Mouse (Mus musculus) heart, postnatal 0 days (tissue): Measurements from ENCODE around the gene Cyp4f18. TPM values are rescaled to one million over a fixed set of nuclear protein-coding genes. Genes with fewer than 3 reads are reported as not detected.

Experiments
- ATAC-seq: fragments of 200-750 bp; cut with Nextera tagmentation; 2 replicates; pipeline ENCODE4 v1.8.0; 2017; ENCODE audit warnings: low read depth, moderate number of reproducible peaks, moderate library complexity; ENCODE audit not compliant: insufficient read depth
- DNase-seq: peaks from one replicate; pipeline ENCODE4 v3.0.0-alpha.2; 2016; ENCODE audit warnings: low spot score
- H3K27ac ChIP-seq: fragments of 300-500 bp; sonication (generic); 2 replicates; pipeline ENCODE4 v1.5.1; 2014; ENCODE audit warnings: low read depth, mild to moderate bottlenecking
- H3K27me3 ChIP-seq: fragments of 300-500 bp; sonication (generic); 2 replicates; pipeline ENCODE4 v1.6.1; 2014; ENCODE audit warnings: low read length, mixed read lengths; ENCODE audit not compliant: control insufficient read depth, insufficient read depth
- H3K36me3 ChIP-seq: fragments of 300-500 bp; sonication (generic); replicated peaks from 2 replicates; pipeline ENCODE4 v1.6.1; 2014; ENCODE audit warnings: low read length, mixed read lengths; ENCODE audit not compliant: control insufficient read depth, insufficient read depth
- H3K4me1 ChIP-seq: fragments of 300-500 bp; sonication (generic); 2 replicates; pipeline ENCODE4 v1.6.1; 2014; ENCODE audit warnings: antibody characterized with exemption; ENCODE audit not compliant: control insufficient read depth, insufficient read depth
- H3K4me2 ChIP-seq: fragments of 300-500 bp; sonication (generic); 2 replicates; pipeline ENCODE4 v1.6.1; 2014; ENCODE audit warnings: low read depth, mild to moderate bottlenecking, low read length, moderate library complexity
- H3K4me3 ChIP-seq: fragments of 300-500 bp; sonication (generic); 2 replicates; pipeline ENCODE4 v1.5.1; 2014; ENCODE audit warnings: low read depth, low read length
- H3K9ac ChIP-seq: fragments of 300-500 bp; sonication (generic); replicated peaks from 2 replicates; pipeline ENCODE4 v1.6.1; 2014; ENCODE audit warnings: low read depth, low read length, mixed read lengths
- H3K9me3 ChIP-seq: fragments of 300-500 bp; sonication (generic); replicated peaks from 2 replicates; pipeline ENCODE4 v1.6.1; 2016; ENCODE audit warnings: low read length; ENCODE audit not compliant: control insufficient read depth
- CTCF ChIP-seq: IDR thresholded peaks from 2 replicates; pipeline ENCODE4 v1.5.1; 2016; ENCODE audit warnings: antibody characterized with exemption, control low read depth, low read depth
- EP300 ChIP-seq: IDR thresholded peaks from 2 replicates; pipeline ENCODE4 v1.6.1; 2016; ENCODE audit warnings: antibody characterized with exemption, low read depth
- WGBS: fragments of 180-500 bp; shearing (Covaris S2); extraction: QIAGEN DNeasy Blood & Tissue Kit; methylation state at CpG from one replicate; pipeline ENCODE4 v1.1.7; 2014; 5-methylcytosine and 5-hydroxymethylcytosine counted together
- polyA plus RNA-seq: library from polyadenylated mRNA; unstranded; fragments of >200 nt; fragmentation: Nextera tagmentation; extraction: Ambion mirVana; gene quantifications from 2 replicates; pipeline ENCODE4 v1.2.1, GENCODE M21; 2015
- total RNA-seq: library from RNA; depleted of rRNA; stranded (reverse); fragments of >200 nt; gene quantifications from 2 replicates; pipeline ENCODE4 v1.2.3, GENCODE M21; 2014; ENCODE audit warnings: low replicate concordance

Cyp4f18 gene
- total and polyA plus RNA-seq, 2 experiments from 2014 or later = 1.3 to 2.4 TPM

GRCm38 (mm10) chr8:71968636-71969035, 40.8 kb downstream of the Cyp4f18 start:
- H3K4me3 ChIP-seq = no peak overlapping the region
- no peak overlapping the region for H3K4me2 ChIP-seq
- no peaks in the 10 kb centered on the region for H3K27me3 ChIP-seq
- no peak overlapping the region for H3K9ac ChIP-seq
- DNase-seq (no peak), ATAC-seq (no peak)
- no peaks in the 10 kb centered on the region for H3K4me1 ChIP-seq
- no peaks in the 10 kb centered on the region for H3K9me3 ChIP-seq
- TF ChIP-seq EP300 (no peak), CTCF (no peak)
- peaks cover 42% of the 10 kb centered on the region for H3K36me3 ChIP-seq
- no peak overlapping the region for H3K27ac ChIP-seq
- 88% methylated on average over 6 of the region's 6 CpGs for WGBS

DNA sequence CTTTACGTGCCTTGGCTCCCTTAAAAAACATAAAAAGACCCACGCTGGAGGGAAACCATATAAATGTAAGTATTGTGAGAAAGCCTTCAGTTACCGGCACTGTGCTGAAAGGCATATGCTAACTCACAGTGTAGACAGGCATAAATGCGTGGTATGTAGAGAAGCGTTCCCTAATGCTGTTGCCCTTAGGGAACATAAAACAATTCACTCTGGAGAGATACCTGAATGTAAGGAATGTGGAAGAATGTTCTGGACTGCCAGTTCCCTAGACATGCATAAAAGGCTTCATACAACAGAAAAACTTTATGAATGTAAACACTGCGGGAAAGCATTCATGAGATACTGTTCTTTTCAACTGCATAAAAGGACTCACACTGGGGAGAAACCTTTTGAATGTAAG, 41.3 kb downstream of the Cyp4f18 start:
- no peak overlapping the region for H3K27ac ChIP-seq
- H3K27me3 ChIP-seq = no peaks in the 10 kb centered on the region
- no peak for DNase-seq
- H3K9me3 ChIP-seq = no peaks in the 10 kb centered on the region
- peaks cover 42% of the 10 kb centered on the region for H3K36me3 ChIP-seq
- H3K4me1 ChIP-seq = 0 out of 2 replicates have a peak, but pooled peaks cover 5% of the 10 kb centered on the region
- TF ChIP-seq EP300 (no peak), CTCF (no peak)
- H3K4me3 ChIP-seq = no peak overlapping the region
- H3K9ac ChIP-seq = no peak overlapping the region
- WGBS = 75% methylated on average over 6 of the region's 6 CpGs
- ATAC-seq = no peak
- no peak overlapping the region for H3K4me2 ChIP-seq

DNA sequence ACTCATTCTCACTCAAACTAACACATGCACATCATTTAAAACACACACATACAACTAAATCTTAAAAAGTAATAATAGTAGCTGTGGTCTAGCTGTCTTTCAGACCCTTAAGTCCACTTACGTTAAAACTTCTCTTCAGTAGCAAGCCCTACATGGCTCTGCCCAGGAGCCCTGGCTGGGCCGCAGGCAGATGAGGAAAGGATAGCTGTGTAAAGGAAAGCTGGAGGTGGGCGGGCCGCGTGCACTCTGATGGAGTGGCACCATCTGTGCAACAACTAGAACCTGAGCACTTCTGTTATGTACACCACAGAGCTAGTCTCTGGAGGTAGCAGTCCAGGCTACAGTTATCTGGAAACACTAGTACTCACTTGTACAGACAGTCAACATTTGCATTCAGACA, 42.2 kb downstream of the Cyp4f18 start:
- DNase-seq (no peak), ATAC-seq (no peak)
- H3K4me1 ChIP-seq = 0 out of 2 replicates have a peak, but pooled peaks cover 7% of the 10 kb centered on the region
- TF ChIP-seq EP300 (no peak), CTCF (no peak)
- H3K36me3 ChIP-seq = peaks cover 42% of the 10 kb centered on the region
- WGBS = 95% methylated on average over 5 of the region's 5 CpGs
- H3K9me3 ChIP-seq = no peaks in the 10 kb centered on the region
- H3K27me3 ChIP-seq = no peaks in the 10 kb centered on the region
- H3K4me2 ChIP-seq = no peak overlapping the region
- H3K27ac ChIP-seq = no peak overlapping the region
- H3K4me3 ChIP-seq = no peak overlapping the region
- H3K9ac ChIP-seq = no peak overlapping the region

GRCm38 (mm10) chr8:71966411-71966810, 43.0 kb downstream of the Cyp4f18 start:
- no peaks in the 10 kb centered on the region for H3K27me3 ChIP-seq
- no peaks in the 10 kb centered on the region for H3K9me3 ChIP-seq
- 0 out of 2 replicates have a peak, but pooled peaks cover 7% of the 10 kb centered on the region for H3K4me1 ChIP-seq
- H3K9ac ChIP-seq = no peak overlapping the region
- no peak for ATAC-seq
- no peak overlapping the region for H3K4me3 ChIP-seq
- H3K27ac ChIP-seq = no peak overlapping the region
- H3K36me3 ChIP-seq = peaks cover 48% of the 10 kb centered on the region
- TF ChIP-seq CTCF = no peak
- no peak for TF ChIP-seq EP300
- DNase-seq = no peak
- no peak overlapping the region for H3K4me2 ChIP-seq

DNA sequence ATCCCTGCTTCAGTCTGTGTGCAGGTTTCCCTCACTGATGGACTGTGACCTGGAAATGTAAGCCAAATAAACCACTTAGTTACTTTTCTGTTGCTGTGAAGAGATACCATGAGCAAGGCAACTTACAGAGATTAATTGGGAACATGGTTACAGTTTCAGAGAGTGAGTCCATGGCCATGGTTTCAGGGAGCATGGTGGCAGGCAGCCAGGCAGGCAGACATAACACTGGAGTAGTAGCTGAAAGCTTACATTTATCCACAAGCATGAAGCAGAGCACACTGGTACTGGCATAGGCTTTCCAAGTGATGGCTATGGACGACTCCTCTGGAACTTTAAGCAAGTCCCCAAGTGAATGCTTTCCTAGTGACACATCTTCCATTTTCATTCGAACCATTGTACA, 44.3 kb downstream of the Cyp4f18 start:
- TF ChIP-seq EP300 (no peak), CTCF (no peak)
- Histone ChIP-seq H3K4me3 (no peak overlapping the region), H3K4me2 (no peak overlapping the region), H3K27me3 (no peaks in the 10 kb centered on the region), H3K27ac (no peak overlapping the region), H3K9ac (no peak overlapping the region), H3K9me3 (no peaks in the 10 kb centered on the region), H3K4me1 (0 out of 2 replicates have a peak, but pooled peaks cover 7% of the 10 kb centered on the region), H3K36me3 (peaks cover 48% of the 10 kb centered on the region)
- DNase-seq (no peak), ATAC-seq (no peak)
- WGBS = 78% methylated on average over 2 of the region's 2 CpGs

GRCm38 (mm10) chr8:71964051-71964450, 45.4 kb downstream of the Cyp4f18 start:
- no peak for DNase-seq
- Histone ChIP-seq H3K9ac (no peak overlapping the region), H3K27ac (no peak overlapping the region), H3K27me3 (no peaks in the 10 kb centered on the region), H3K4me2 (no peak overlapping the region), H3K36me3 (peaks cover 41% of the 10 kb centered on the region), H3K4me1 (0 out of 2 replicates have a peak, but pooled peaks cover 7% of the 10 kb centered on the region), H3K9me3 (no peaks in the 10 kb centered on the region), H3K4me3 (no peak overlapping the region)
- no peak for ATAC-seq
- 60% methylated on average over 3 of the region's 3 CpGs for WGBS
- TF ChIP-seq CTCF = no peak
- no peak for TF ChIP-seq EP300
